Mouse (Mus musculus) bone marrow, adult 2 months (tissue): ENCODE measurements around the gene Tle2.

ENCODE experiments used
- CTCF ChIP-seq: fragments of 200-500 bp; IDR thresholded peaks from 2 replicates; pipeline ENCODE4 v1.5.1; 2011; ENCODE audit warnings: low read length, control low read depth; ENCODE audit not compliant: control insufficient read depth, insufficient read depth
- POLR2A ChIP-seq: fragments of 200-500 bp; IDR thresholded peaks from 2 replicates; pipeline ENCODE4 v1.6.1; 2011; ENCODE audit warnings: low read depth, mild to moderate bottlenecking, control low read depth, low read length, borderline replicate concordance; ENCODE audit not compliant: control insufficient read depth

GRCm38 (mm10) chr10:81602741-81603151 lies 28.4 kb downstream of the Tle2 start:
- TF ChIP-seq CTCF (peak; percentile 38; the same call in 1 of the 2 replicates), POLR2A (no peak)
